Mouse (Mus musculus) kidney, postnatal 25 days (tissue): Measurements from ENCODE around the gene Kdelr3.

Experiments used
- DNase-seq, 2 experiments: peaks; one replicate each; pipeline ENCODE4 v3.0.0; 2021; ENCODE audit warnings: mixed read lengths in 2 of 2

The Kdelr3 gene

DNA sequence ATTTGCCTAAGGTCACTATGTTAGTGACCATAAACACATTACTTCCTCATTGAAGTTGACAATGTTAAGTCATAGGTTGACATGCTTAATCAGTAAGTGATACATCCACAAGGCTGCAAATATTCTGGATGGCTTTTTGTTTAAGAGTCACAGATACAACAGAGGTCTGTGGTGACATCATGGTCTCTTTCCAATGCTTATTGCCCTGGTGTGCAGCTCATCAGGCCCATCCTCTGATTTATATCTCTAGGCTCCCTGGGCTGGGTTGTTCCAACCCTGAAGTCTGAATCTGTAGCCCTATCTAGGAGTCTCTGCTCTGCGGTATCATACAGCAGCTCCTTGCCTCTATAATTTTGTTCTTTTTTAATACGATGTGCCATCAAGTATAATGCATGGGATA, 60.7 kb downstream of the Kdelr3 start:
- DNase-seq, result no peak
